Mouse (Mus musculus): Measurements from ENCODE around the gene Odc1.

The Odc1 gene

DNA sequence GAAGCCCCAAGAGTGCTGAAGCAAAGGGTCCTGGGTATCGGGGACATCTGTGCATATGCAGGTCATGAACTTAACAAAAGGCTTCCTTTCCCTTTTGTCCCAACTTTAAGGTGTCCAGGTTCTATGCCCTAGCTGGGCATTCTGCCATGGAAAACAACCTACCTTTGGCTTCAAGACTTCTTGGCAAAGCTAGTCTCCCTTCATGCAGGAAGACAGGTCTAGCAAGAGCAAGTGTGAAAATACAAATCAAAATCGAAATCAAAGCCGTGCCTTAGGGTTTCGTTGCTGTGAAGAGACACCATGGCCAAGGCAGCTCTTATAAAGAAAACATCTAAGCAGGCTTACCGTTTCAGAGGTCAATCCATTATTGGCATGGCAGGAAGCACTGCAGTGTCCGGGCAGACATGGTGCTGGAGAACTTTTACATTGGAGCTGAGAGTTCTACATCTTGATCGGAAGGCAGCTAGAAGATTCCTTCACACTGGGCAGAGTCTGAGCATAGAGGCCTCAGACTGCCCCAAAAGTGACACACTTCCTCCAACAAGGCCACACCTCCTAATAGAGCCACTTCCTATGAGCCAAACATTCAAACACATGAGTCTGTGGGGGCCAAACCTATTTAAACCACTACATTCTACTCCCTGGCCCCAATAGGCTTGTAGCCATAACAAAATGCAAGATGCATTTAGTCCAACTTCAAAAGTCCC, 44.5 kb downstream of the Odc1 start:
- no peak for DNase-seq (ENCODE audit: low read depth)

DNA sequence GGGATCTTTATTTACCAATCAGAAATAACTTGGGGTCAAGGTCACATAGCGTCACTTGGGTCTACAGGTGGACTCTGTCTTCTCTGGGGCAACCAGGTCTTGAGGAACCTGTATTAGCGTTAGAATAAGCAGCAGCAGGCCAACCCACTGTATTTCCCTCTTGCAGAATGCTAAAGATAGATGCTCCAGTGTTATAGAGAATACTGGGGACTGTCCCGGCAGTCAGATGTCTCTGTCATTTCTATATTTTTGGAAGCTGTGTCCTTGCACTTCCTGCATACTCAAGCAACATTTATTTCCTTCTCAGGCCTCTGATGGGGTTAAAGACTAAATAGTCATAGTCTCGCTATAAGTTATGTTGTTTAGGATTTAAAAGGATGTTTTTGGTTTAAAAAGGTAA, 46.7 kb downstream of the Odc1 start:
- no peak for DNase-seq (ENCODE audit: low read depth)

DNA sequence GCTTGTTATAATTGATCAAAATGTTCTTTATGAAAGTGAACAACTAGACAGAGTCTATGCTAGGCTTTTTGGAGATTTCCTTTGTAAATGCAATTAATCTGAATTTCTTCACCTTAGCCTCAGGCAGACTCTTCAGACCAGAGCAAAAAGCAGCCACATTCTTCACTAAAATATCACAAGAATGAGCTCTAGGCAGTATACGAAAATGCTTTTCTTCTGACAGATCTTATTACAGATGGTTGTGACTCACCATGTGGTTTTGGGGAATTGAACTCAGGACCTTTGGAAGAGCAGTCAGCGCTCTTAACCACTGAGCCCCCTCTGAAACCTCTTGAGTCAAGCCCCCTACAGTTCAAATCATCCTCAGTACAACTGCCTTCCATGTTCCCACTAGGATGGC, 49.4 kb downstream of the Odc1 start:
- DNase-seq (ENCODE audit: low read depth): no peak

- DNase-seq (ENCODE audit: low read depth): no peak
These were observed 50.1 kb downstream of the Odc1 start for GRCm38 (mm10) chr12:17594701-17595100.

- no peak for DNase-seq (ENCODE audit: low read depth)
These were observed 50.6 kb downstream of the Odc1 start for GRCm38 (mm10) chr12:17595166-17595565.

All from naive thymus-derived CD4-positive, alpha-beta T cell, adult 2 months (primary cell).